Mouse (Mus musculus) cerebellum, adult 2 months (tissue): ENCODE measurements at regions not wholly inside any gene's neighbourhood (a gene's known extent, or its start where the extent isn't known, plus 50 kb on each side); places are given as distances from the start of the nearest gene placed in this dataset.
A peak's percentile ranks its signal among the peaks of the same experiment; 100 is the strongest.

Experiments
- DNase-seq, 2 experiments: peaks; one replicate each; pipeline ENCODE4 v3.0.0; 2021
- H3K27ac ChIP-seq: fragments of 200-500 bp; 2 replicates; pipeline ENCODE4 v1.5.1; 2012; ENCODE audit warnings: low read length, control low read depth, inconsistent platforms; ENCODE audit not compliant: insufficient read depth
- H3K27me3 ChIP-seq: fragments of 200-500 bp; 2 replicates; pipeline ENCODE4 v1.6.1; 2012; ENCODE audit warnings: inconsistent platforms, mild to moderate bottlenecking, low read length, moderate library complexity; ENCODE audit not compliant: control insufficient read depth, insufficient read depth
- H3K4me1 ChIP-seq: fragments of 200-500 bp; 2 replicates; pipeline ENCODE4 v1.6.1; 2011; ENCODE audit warnings: low read length; ENCODE audit not compliant: control insufficient read depth, insufficient read depth
- H3K4me3 ChIP-seq: fragments of 200-500 bp; replicated peaks from 2 replicates; pipeline ENCODE3; 2011; ENCODE audit warnings: mild to moderate bottlenecking, low read depth, low read length, control low read depth; ENCODE audit not compliant: insufficient read depth
- CTCF ChIP-seq: fragments of 200-500 bp; IDR thresholded peaks from 2 replicates; pipeline ENCODE4 v1.5.1; 2011; ENCODE audit warnings: low read depth, mild to moderate bottlenecking, control low read depth, low read length, moderate library complexity, borderline replicate concordance; ENCODE audit not compliant: insufficient read depth
- POLR2A ChIP-seq: fragments of 200-500 bp; IDR thresholded peaks from 2 replicates; pipeline ENCODE4 v1.6.1; 2011; ENCODE audit warnings: low read length, control low read depth, borderline replicate concordance; ENCODE audit not compliant: insufficient read depth
- WGBS: fragments of 180-500 bp; shearing (Covaris S2); methylation state at CpG from one replicate; pipeline ENCODE4 v1.1.7; 2018; 5-methylcytosine and 5-hydroxymethylcytosine counted together

GRCm38 (mm10) chr3:29890764-29891163 lies 657.0 kb downstream of the Mecom start:
- Histone ChIP-seq H3K27ac (no peak overlapping the region), H3K27me3 (no peaks in the 10 kb centered on the region), H3K4me1 (no peaks in the 10 kb centered on the region), H3K4me3 (no peak overlapping the region)
- no peak for DNase-seq
- TF ChIP-seq CTCF (no peak), POLR2A (no peak)
- 72% methylated on average over 4 of the region's 4 CpGs for WGBS

GRCm38 (mm10) chr3:29890286-29890685 lies 657.5 kb downstream of the Mecom start:
- no peak overlapping the region for H3K27ac ChIP-seq

GRCm38 (mm10) chr3:29889638-29890037 lies 658.2 kb downstream of the Mecom start:
- TF ChIP-seq CTCF, result no peak
- no peak for TF ChIP-seq POLR2A
- no peak overlapping the region for H3K4me3 ChIP-seq
- no peaks in the 10 kb centered on the region for H3K27me3 ChIP-seq
- no peak overlapping the region for H3K27ac ChIP-seq
- DNase-seq, result no peak
- WGBS, result 89% methylated on average over 2 of the region's 2 CpGs
- no peaks in the 10 kb centered on the region for H3K4me1 ChIP-seq

More at GRCm38 (mm10) chr3:29890286-29890685, 657.5 kb downstream of the Mecom start:
- Histone ChIP-seq H3K4me1 (no peaks in the 10 kb centered on the region), H3K27me3 (no peaks in the 10 kb centered on the region), H3K4me3 (no peak overlapping the region)
- 83% methylated on average over 1 of the region's 1 CpGs for WGBS
- DNase-seq, result no peak
- TF ChIP-seq POLR2A (no peak), CTCF (no peak)

- Histone ChIP-seq H3K4me1 (no peaks in the 10 kb centered on the region), H3K27me3 (no peaks in the 10 kb centered on the region), H3K27ac (no peak overlapping the region), H3K4me3 (no peak overlapping the region)
- TF ChIP-seq POLR2A, result no peak
- no peak for TF ChIP-seq CTCF
- 9% methylated on average over 3 of the region's 3 CpGs for WGBS
- no peak for DNase-seq
Measured at GRCm38 (mm10) chr3:29879966-29880365, 667.8 kb downstream of the Mecom start.

GRCm38 (mm10) chr3:29875768-29876167 lies 672.0 kb downstream of the Mecom start:
- H3K27me3 ChIP-seq, result no peaks in the 10 kb centered on the region
- DNase-seq, result no peak
- 84% methylated on average over 5 of the region's 5 CpGs for WGBS
- no peak overlapping the region for H3K27ac ChIP-seq
- no peak for TF ChIP-seq POLR2A
- no peak for TF ChIP-seq CTCF
- no peaks in the 10 kb centered on the region for H3K4me1 ChIP-seq
- H3K4me3 ChIP-seq, result no peak overlapping the region

- Histone ChIP-seq H3K27ac (no peak overlapping the region), H3K27me3 (no peaks in the 10 kb centered on the region), H3K4me1 (no peaks in the 10 kb centered on the region), H3K4me3 (no peak overlapping the region)
- DNase-seq, result no peak
- WGBS, result 85% methylated on average over 4 of the region's 4 CpGs
- no peak for TF ChIP-seq CTCF
- TF ChIP-seq POLR2A, result no peak
Measured at GRCm38 (mm10) chr3:29862437-29862836, 685.4 kb downstream of the Mecom start.

GRCm38 (mm10) chr3:29852465-29852864 lies 695.3 kb downstream of the Mecom start:
- Histone ChIP-seq H3K27ac (no peak overlapping the region), H3K4me3 (no peak overlapping the region), H3K4me1 (no peaks in the 10 kb centered on the region), H3K27me3 (no peaks in the 10 kb centered on the region)
- DNase-seq, result no peak
- no peak for TF ChIP-seq CTCF
- TF ChIP-seq POLR2A, result no peak
- 27% methylated on average over 3 of the region's 3 CpGs for WGBS

- no peaks in the 10 kb centered on the region for H3K27me3 ChIP-seq
- H3K4me1 ChIP-seq, result no peaks in the 10 kb centered on the region
- TF ChIP-seq POLR2A (no peak), CTCF (no peak)
- H3K27ac ChIP-seq, result no peak overlapping the region
- 7% methylated on average over 4 of the region's 4 CpGs for WGBS
- DNase-seq, result peak in 1 of 2 experiments; percentile 4
- H3K4me3 ChIP-seq, result no peak overlapping the region
Measured at GRCm38 (mm10) chr3:29835432-29835831, 712.4 kb downstream of the Mecom start.
